Mouse (Mus musculus) stomach, embryonic 15.5 days (tissue): ENCODE results near the gene 4930519P11Rik. TPM values are rescaled to one million over a fixed set of nuclear protein-coding genes. Genes with fewer than 3 reads are reported as not detected.

Experiments
- ATAC-seq: fragments of 200-750 bp; cut with Nextera tagmentation; 2 replicates; pipeline ENCODE4 v1.8.0; 2017; ENCODE audit warnings: low read depth, moderate number of reproducible peaks, moderate TSS enrichment; ENCODE audit not compliant: insufficient read depth, low FRiP score
- H3K27ac ChIP-seq: fragments of 300-500 bp; sonication (generic); 2 replicates; pipeline ENCODE4 v1.5.1; 2015; ENCODE audit warnings: mild to moderate bottlenecking, inconsistent platforms
- H3K27me3 ChIP-seq: fragments of 300-500 bp; sonication (generic); replicated peaks from 2 replicates; pipeline ENCODE4 v1.6.1; 2015; ENCODE audit warnings: inconsistent platforms
- H3K36me3 ChIP-seq: fragments of 300-500 bp; sonication (generic); 2 replicates; pipeline ENCODE4 v1.6.1; 2015; ENCODE audit warnings: inconsistent platforms
- H3K4me1 ChIP-seq: fragments of 300-500 bp; sonication (generic); 2 replicates; pipeline ENCODE4 v1.6.1; 2015; ENCODE audit warnings: inconsistent platforms
- H3K4me2 ChIP-seq: fragments of 300-500 bp; sonication (generic); 2 replicates; pipeline ENCODE4 v1.6.1; 2015; ENCODE audit warnings: mild to moderate bottlenecking, inconsistent platforms
- H3K4me3 ChIP-seq: fragments of 300-500 bp; sonication (generic); replicated peaks from 2 replicates; pipeline ENCODE4 v1.5.1; 2015; ENCODE audit warnings: inconsistent platforms
- H3K9ac ChIP-seq: fragments of 300-500 bp; sonication (generic); 2 replicates; pipeline ENCODE4 v1.6.1; 2015; ENCODE audit warnings: inconsistent platforms
- H3K9me3 ChIP-seq: fragments of 300-500 bp; sonication (generic); 2 replicates; pipeline ENCODE4 v1.6.1; 2016; ENCODE audit warnings: inconsistent platforms
- WGBS: fragments of 180-500 bp; shearing (Covaris S2); methylation state at CpG from one replicate; pipeline ENCODE4 v1.1.7; 2015; 5-methylcytosine and 5-hydroxymethylcytosine counted together
- polyA plus RNA-seq: library from polyadenylated mRNA; unstranded; fragments of >200 nt; fragmentation: Nextera tagmentation; extraction: Ambion mirVana; gene quantifications from 2 replicates; pipeline ENCODE4 v1.2.1, GENCODE M21; 2015

The 4930519P11Rik gene
- 0.30 and 0.78 TPM in 2 replicates for polyA plus RNA-seq

GRCm38 (mm10) chr2:154613118-154614115, at the start of gene 4930519P11Rik, which contains the start of gene Zfp341:
TSS of gene 4930519P11Rik (minus strand) at chr2:154613437.
TSS of gene Zfp341 (plus strand) at chr2:154613297.
- H3K27ac ChIP-seq, result peak within 1 kb of the TSS; percentile 95
- no peaks in the 10 kb centered on the region for H3K27me3 ChIP-seq
- under 1% methylated on average over 76 of the region's 98 CpGs for WGBS
- peak within 1 kb of the TSS; percentile 50 for H3K4me3 ChIP-seq
- H3K4me1 ChIP-seq, result peaks cover 5% of the 10 kb centered on the region; the same call in 1 of the 2 replicates
- H3K36me3 ChIP-seq, result no peaks in the 10 kb centered on the region
- peak within 1 kb of the TSS; percentile 73 for H3K4me2 ChIP-seq
- no peaks in the 10 kb centered on the region for H3K9me3 ChIP-seq
- peak within 1 kb of the TSS; percentile 62; the same call in 1 of the 2 replicates for H3K9ac ChIP-seq
- ATAC-seq, result peak; percentile 94

- H3K36me3 ChIP-seq, result peaks cover 3% of the 10 kb centered on the region
- H3K4me2 ChIP-seq, result peak overlapping the region; percentile 70
- no peak for ATAC-seq
- no peak overlapping the region for H3K9ac ChIP-seq
- peak overlapping the region; percentile 40; the same call in 1 of the 2 replicates for H3K27ac ChIP-seq
- WGBS, result 82% methylated on average over 4 of the region's 5 CpGs
- no peaks in the 10 kb centered on the region for H3K27me3 ChIP-seq
- H3K4me1 ChIP-seq, result peaks cover 14% of the 10 kb centered on the region
- H3K4me3 ChIP-seq, result no peak overlapping the region
- no peaks in the 10 kb centered on the region for H3K9me3 ChIP-seq
Observed at GRCm38 (mm10) chr2:154659531-154660074, 46.4 kb upstream of the 4930519P11Rik start.

GRCm38 (mm10) chr2:154659070-154659469, 45.8 kb upstream of the 4930519P11Rik start:
- Histone ChIP-seq H3K27me3 (no peaks in the 10 kb centered on the region), H3K4me3 (no peak overlapping the region), H3K4me2 (peak overlapping the region; percentile 70), H3K36me3 (peaks cover 3% of the 10 kb centered on the region), H3K9ac (no peak overlapping the region), H3K27ac (0 out of 2 replicates have a peak overlapping the region, but pooled peaks have one; percentile 40), H3K4me1 (peaks cover 14% of the 10 kb centered on the region), H3K9me3 (no peaks in the 10 kb centered on the region)
- 82% methylated on average over 4 of the region's 4 CpGs for WGBS
- ATAC-seq, result no peak

GRCm38 (mm10) chr2:154657486-154658237, 44.4 kb upstream of the 4930519P11Rik start:
- Histone ChIP-seq H3K27me3 (no peaks in the 10 kb centered on the region), H3K4me2 (peak overlapping the region; percentile 70), H3K36me3 (peaks cover 3% of the 10 kb centered on the region; the same call in 1 of the 2 replicates), H3K27ac (peak overlapping the region; percentile 89), H3K9me3 (no peaks in the 10 kb centered on the region), H3K4me3 (peak overlapping the region; percentile 69), H3K4me1 (peaks cover 14% of the 10 kb centered on the region), H3K9ac (peak overlapping the region; percentile 83)
- no peak for ATAC-seq
- WGBS, result 1% methylated on average over 12 of the region's 12 CpGs

- H3K9ac ChIP-seq, result peak overlapping the region; percentile 83
- ATAC-seq, result peak; percentile 100
- H3K27ac ChIP-seq, result peak overlapping the region; percentile 89
- no peaks in the 10 kb centered on the region for H3K27me3 ChIP-seq
- H3K36me3 ChIP-seq, result no peaks in the 10 kb centered on the region; the same call in 1 of the 2 replicates
- H3K4me3 ChIP-seq, result peak overlapping the region; percentile 69
- peak overlapping the region; percentile 70 for H3K4me2 ChIP-seq
- H3K4me1 ChIP-seq, result peaks cover 14% of the 10 kb centered on the region
- under 1% methylated on average over 60 of the region's 67 CpGs for WGBS
- no peaks in the 10 kb centered on the region for H3K9me3 ChIP-seq
Observed at GRCm38 (mm10) chr2:154656710-154657485, 43.7 kb upstream of the 4930519P11Rik start.

GRCm38 (mm10) chr2:154655878-154656414, 42.7 kb upstream of the 4930519P11Rik start:
- H3K27me3 ChIP-seq, result no peaks in the 10 kb centered on the region
- no peaks in the 10 kb centered on the region for H3K9me3 ChIP-seq
- ATAC-seq, result no peak
- peak overlapping the region; percentile 70 for H3K4me2 ChIP-seq
- H3K36me3 ChIP-seq, result no peaks in the 10 kb centered on the region
- no peak overlapping the region for H3K4me3 ChIP-seq
- H3K9ac ChIP-seq, result no peak overlapping the region
- 60% methylated on average over 2 of the region's 2 CpGs for WGBS
- peaks cover 14% of the 10 kb centered on the region for H3K4me1 ChIP-seq
- peak overlapping the region; percentile 62 for H3K27ac ChIP-seq

- Histone ChIP-seq H3K4me1 (peaks cover 14% of the 10 kb centered on the region), H3K27me3 (no peaks in the 10 kb centered on the region), H3K4me3 (no peak overlapping the region), H3K4me2 (no peak overlapping the region), H3K9ac (no peak overlapping the region), H3K9me3 (no peaks in the 10 kb centered on the region), H3K27ac (no peak overlapping the region), H3K36me3 (no peaks in the 10 kb centered on the region)
- ATAC-seq, result no peak
- WGBS, result 94% methylated on average over 12 of the region's 12 CpGs
Observed at GRCm38 (mm10) chr2:154654976-154655375, 41.7 kb upstream of the 4930519P11Rik start.

GRCm38 (mm10) chr2:154651363-154651762, 38.1 kb upstream of the 4930519P11Rik start, which contains the start of gene Chmp4b:
TSS of gene Chmp4b (plus strand) at chr2:154651705.
- Histone ChIP-seq H3K27ac (peak within 1 kb of the TSS; percentile 87), H3K36me3 (no peaks in the 10 kb centered on the region), H3K4me1 (peaks cover 5% of the 10 kb centered on the region; the same call in 1 of the 2 replicates), H3K9ac (no peak within 1 kb of the TSS), H3K4me3 (no peak within 1 kb of the TSS), H3K4me2 (peak within 1 kb of the TSS; percentile 29), H3K27me3 (no peaks in the 10 kb centered on the region), H3K9me3 (no peaks in the 10 kb centered on the region)
- peak; percentile 87 for ATAC-seq
- WGBS, result 37% methylated on average over 8 of the region's 8 CpGs

GRCm38 (mm10) chr2:154650404-154650803, 37.2 kb upstream of the 4930519P11Rik start:
- Histone ChIP-seq H3K9ac (no peak overlapping the region), H3K27me3 (no peaks in the 10 kb centered on the region), H3K4me2 (no peak overlapping the region), H3K4me3 (no peak overlapping the region), H3K27ac (peak overlapping the region; percentile 87), H3K9me3 (no peaks in the 10 kb centered on the region), H3K36me3 (no peaks in the 10 kb centered on the region), H3K4me1 (peaks cover 5% of the 10 kb centered on the region; the same call in 1 of the 2 replicates)
- ATAC-seq, result no peak
- WGBS, result 65% methylated on average over 3 of the region's 3 CpGs

GRCm38 (mm10) chr2:154648086-154648485, 34.8 kb upstream of the 4930519P11Rik start:
- no peaks in the 10 kb centered on the region for H3K27me3 ChIP-seq
- 19% methylated on average over 3 of the region's 3 CpGs for WGBS
- H3K4me2 ChIP-seq, result no peak overlapping the region
- H3K9me3 ChIP-seq, result no peaks in the 10 kb centered on the region
- no peaks in the 10 kb centered on the region for H3K36me3 ChIP-seq
- no peak overlapping the region for H3K4me3 ChIP-seq
- ATAC-seq, result no peak
- peaks cover 5% of the 10 kb centered on the region; the same call in 1 of the 2 replicates for H3K4me1 ChIP-seq
- H3K27ac ChIP-seq, result no peak overlapping the region
- H3K9ac ChIP-seq, result no peak overlapping the region
